Mouse (Mus musculus): Measurements from ENCODE around the gene Atp2b4. TPM values are rescaled to one million over a fixed set of nuclear protein-coding genes. Genes with fewer than 3 reads are reported as not detected.

The Atp2b4 gene
- polyA plus RNA-seq, 1 experiment, result 11.3 TPM

- Histone ChIP-seq H3K4me1 (ENCODE audit: control insufficient read depth, insufficient read depth, low read length) (no peaks in the 10 kb centered on the region; the same call in 1 of the 2 replicates), H3K4me3 (replicated peaks; ENCODE audit: extremely low read depth, low read depth, low read length) (no peak overlapping the region)
- DNase-seq, result no peak
- 64% methylated on average over 3 of the region's 3 CpGs for WGBS
- TF ChIP-seq CTCF (IDR thresholded peaks at IDR 0.05; ENCODE audit: insufficient read depth, low read length), result no peak
- no peak for TF ChIP-seq POLR2A (IDR thresholded peaks at IDR 0.05; ENCODE audit: borderline replicate concordance, extremely low read depth, low read depth, low read length)
Measured at GRCm38 (mm10) chr1:133784621-133785020, 16.2 kb downstream of the Atp2b4 start.

DNA sequence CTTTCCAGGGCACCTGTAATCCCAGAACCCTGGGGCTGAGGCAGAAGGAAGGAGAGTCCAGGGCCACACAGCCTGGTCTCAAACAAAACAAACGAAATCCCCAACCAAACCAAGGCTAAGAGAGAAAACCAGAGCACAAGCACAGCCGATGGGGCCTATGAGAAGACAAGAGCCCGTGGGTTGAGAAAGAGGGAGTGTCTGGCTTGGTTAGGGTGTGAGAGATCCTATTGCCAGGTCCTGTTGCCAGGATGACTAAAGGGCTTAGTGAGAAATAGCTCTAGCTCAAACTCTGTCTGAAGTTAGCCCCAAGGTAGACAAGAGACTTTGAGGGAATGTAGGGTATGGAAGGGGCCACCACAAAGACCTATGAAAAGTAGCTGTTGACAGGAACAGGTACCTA is 19.3 kb downstream of the Atp2b4 start:
- TF ChIP-seq CTCF (IDR thresholded peaks at IDR 0.05; ENCODE audit: insufficient read depth, low read length) (no peak), POLR2A (IDR thresholded peaks at IDR 0.05; ENCODE audit: borderline replicate concordance, extremely low read depth, low read depth, low read length) (no peak)
- 37% methylated on average over 3 of the region's 3 CpGs for WGBS
- no peak overlapping the region for H3K4me3 ChIP-seq (replicated peaks; ENCODE audit: extremely low read depth, low read depth, low read length)
- no peaks in the 10 kb centered on the region; the same call in 1 of the 2 replicates for H3K4me1 ChIP-seq (ENCODE audit: control insufficient read depth, insufficient read depth, low read length)
- no peak for DNase-seq

DNA sequence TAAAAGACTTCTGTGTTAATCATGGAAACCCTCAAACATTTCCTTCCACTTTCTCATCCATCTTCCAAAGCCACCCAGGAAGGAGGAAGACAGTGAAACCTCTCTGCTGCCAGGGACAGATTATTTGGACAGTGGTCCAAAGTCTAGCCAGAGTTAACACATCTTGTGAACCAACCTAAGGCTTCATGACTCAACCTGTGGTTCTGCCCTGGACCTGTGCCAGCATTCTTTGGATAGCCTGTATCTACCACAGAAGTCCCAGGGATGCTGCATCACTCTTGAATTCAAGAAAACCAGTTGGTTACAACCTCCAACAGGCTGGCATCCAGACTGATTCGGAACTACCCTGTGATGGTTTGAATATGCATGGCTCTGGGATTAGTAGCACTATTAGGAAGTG is 21.8 kb downstream of the Atp2b4 start:
- WGBS, result 79% methylated on average over 1 of the region's 1 CpGs

DNA sequence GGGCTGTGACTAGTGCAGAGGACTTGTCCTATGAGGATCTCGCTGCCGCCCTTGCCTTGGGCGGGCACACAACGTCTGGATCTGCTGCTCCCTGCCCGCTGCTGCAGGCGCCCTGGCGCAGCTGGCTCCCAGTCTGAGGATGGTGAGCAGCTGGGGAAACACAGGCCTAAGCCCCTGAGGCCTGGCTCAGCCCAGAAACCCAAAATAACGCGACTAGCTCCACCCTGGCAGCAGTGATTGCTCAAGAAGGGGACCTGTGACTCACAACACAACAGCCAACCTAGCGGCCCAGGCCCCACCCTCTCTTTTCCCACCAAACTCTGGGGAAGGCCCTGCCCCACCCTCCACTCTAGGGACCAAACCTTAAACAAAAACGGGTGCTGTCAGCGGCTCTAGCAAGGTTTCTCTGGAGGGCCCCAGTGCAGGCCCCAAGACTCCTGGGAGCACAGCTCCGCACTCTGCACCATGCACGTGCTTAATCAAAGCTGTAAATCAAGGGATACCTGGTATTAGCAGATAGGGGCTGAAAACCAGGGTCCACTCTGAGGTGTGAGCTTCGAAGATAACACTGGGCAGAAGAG is 23.1 kb downstream of the Atp2b4 start:
- TF ChIP-seq CTCF (IDR thresholded peaks at IDR 0.05; ENCODE audit: insufficient read depth, low read length) (no peak), POLR2A (IDR thresholded peaks at IDR 0.05; ENCODE audit: borderline replicate concordance, extremely low read depth, low read depth, low read length) (no peak)
- H3K4me3 ChIP-seq (replicated peaks; ENCODE audit: extremely low read depth, low read depth, low read length), result no peak overlapping the region
- 69% methylated on average over 15 of the region's 15 CpGs for WGBS
- H3K4me1 ChIP-seq (ENCODE audit: control insufficient read depth, insufficient read depth, low read length), result no peaks in the 10 kb centered on the region; the same call in 1 of the 2 replicates
- no peak for DNase-seq

More for the DNA sequence above, 21.8 kb downstream of the Atp2b4 start:
- TF ChIP-seq POLR2A (IDR thresholded peaks at IDR 0.05; ENCODE audit: borderline replicate concordance, extremely low read depth, low read depth, low read length) (no peak), CTCF (IDR thresholded peaks at IDR 0.05; ENCODE audit: insufficient read depth, low read length) (no peak)
- Histone ChIP-seq H3K4me3 (replicated peaks; ENCODE audit: extremely low read depth, low read depth, low read length) (no peak overlapping the region), H3K4me1 (ENCODE audit: control insufficient read depth, insufficient read depth, low read length) (no peaks in the 10 kb centered on the region; the same call in 1 of the 2 replicates)
- no peak for DNase-seq

- TF ChIP-seq CTCF (IDR thresholded peaks at IDR 0.05; ENCODE audit: insufficient read depth, low read length), result no peak
- TF ChIP-seq POLR2A (IDR thresholded peaks at IDR 0.05; ENCODE audit: borderline replicate concordance, extremely low read depth, low read depth, low read length), result no peak
- DNase-seq, result no peak
- WGBS, result 43% methylated on average over 9 of the region's 9 CpGs
- Histone ChIP-seq H3K4me1 (ENCODE audit: control insufficient read depth, insufficient read depth, low read length) (no peaks in the 10 kb centered on the region; the same call in 1 of the 2 replicates), H3K4me3 (replicated peaks; ENCODE audit: extremely low read depth, low read depth, low read length) (no peak overlapping the region)
Measured at GRCm38 (mm10) chr1:133772553-133772952, 28.3 kb downstream of the Atp2b4 start.

- WGBS, result 58% methylated on average over 10 of the region's 10 CpGs
- TF ChIP-seq POLR2A (IDR thresholded peaks at IDR 0.05; ENCODE audit: borderline replicate concordance, extremely low read depth, low read depth, low read length), result no peak
- TF ChIP-seq CTCF (IDR thresholded peaks at IDR 0.05; ENCODE audit: insufficient read depth, low read length), result no peak
- DNase-seq, result no peak
- no peak overlapping the region for H3K4me3 ChIP-seq (replicated peaks; ENCODE audit: extremely low read depth, low read depth, low read length)
- H3K4me1 ChIP-seq (ENCODE audit: control insufficient read depth, insufficient read depth, low read length), result no peaks in the 10 kb centered on the region; the same call in 1 of the 2 replicates
Measured at GRCm38 (mm10) chr1:133771831-133772399, 28.9 kb downstream of the Atp2b4 start.

DNA sequence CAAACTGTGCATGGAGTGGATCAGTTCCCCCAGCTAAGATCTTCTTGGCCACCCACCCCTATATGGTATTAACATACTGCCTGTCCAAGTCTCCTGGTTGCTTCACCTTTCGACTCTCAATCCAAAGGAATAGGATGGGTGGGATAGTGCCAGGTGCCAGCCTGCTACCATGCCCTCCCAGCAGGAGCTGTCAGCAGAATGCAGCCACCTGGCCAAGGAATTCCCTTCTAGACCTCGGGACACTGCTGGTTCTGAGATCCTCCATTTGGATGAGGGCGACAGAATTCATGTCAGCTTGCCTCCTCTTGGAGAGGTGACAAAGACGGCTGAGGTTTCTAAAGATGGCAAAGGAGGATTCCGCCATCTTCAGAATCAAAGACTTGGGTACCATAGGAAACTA is 32.8 kb downstream of the Atp2b4 start:
- Histone ChIP-seq H3K4me1 (ENCODE audit: control insufficient read depth, insufficient read depth, low read length) (no peaks in the 10 kb centered on the region; the same call in 1 of the 2 replicates), H3K4me3 (replicated peaks; ENCODE audit: extremely low read depth, low read depth, low read length) (no peak overlapping the region)
- WGBS, result 76% methylated on average over 5 of the region's 5 CpGs
- no peak for TF ChIP-seq CTCF (IDR thresholded peaks at IDR 0.05; ENCODE audit: insufficient read depth, low read length)
- TF ChIP-seq POLR2A (IDR thresholded peaks at IDR 0.05; ENCODE audit: borderline replicate concordance, extremely low read depth, low read depth, low read length), result no peak
- no peak for DNase-seq

DNA sequence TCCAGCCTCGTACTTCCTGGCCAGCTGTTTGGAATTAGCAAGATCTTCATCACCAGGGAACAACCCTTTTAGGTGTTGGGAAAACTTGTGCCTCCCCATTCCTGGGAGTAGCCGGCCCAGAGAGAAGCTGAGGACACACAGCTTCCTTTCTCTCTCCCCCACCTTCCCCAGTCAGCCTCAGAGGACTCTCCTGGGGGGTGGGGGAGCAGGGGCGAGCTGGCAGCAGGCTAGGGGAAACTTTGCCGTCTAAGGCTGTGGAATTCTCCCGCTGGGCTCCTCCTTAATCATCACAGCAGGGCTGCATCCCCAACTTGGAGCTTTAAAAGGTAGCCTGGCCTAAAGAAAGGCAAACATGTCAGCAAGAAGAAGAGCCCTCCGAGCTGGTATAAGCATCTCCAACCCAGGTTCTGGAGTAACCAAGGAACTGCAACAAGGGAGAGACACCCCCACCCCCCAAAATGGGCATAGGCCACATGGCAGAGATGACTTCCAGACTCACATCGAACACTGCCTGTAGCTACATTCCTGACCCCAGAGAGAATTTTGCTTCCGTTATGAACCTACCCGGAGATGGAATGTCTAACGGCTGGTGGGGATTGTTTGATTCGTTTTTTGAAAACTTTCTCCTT is 33.8 kb downstream of the Atp2b4 start:
- no peak for DNase-seq
- H3K4me1 ChIP-seq (ENCODE audit: control insufficient read depth, insufficient read depth, low read length), result no peaks in the 10 kb centered on the region; the same call in 1 of the 2 replicates
- 42% methylated on average over 11 of the region's 11 CpGs for WGBS
- no peak overlapping the region for H3K4me3 ChIP-seq (replicated peaks; ENCODE audit: extremely low read depth, low read depth, low read length)
- TF ChIP-seq CTCF (IDR thresholded peaks at IDR 0.05; ENCODE audit: insufficient read depth, low read length) (no peak), POLR2A (IDR thresholded peaks at IDR 0.05; ENCODE audit: borderline replicate concordance, extremely low read depth, low read depth, low read length) (no peak)

GRCm38 (mm10) chr1:133765376-133765775 is 35.5 kb downstream of the Atp2b4 start:
- Histone ChIP-seq H3K4me3 (replicated peaks; ENCODE audit: extremely low read depth, low read depth, low read length) (no peak overlapping the region), H3K4me1 (ENCODE audit: control insufficient read depth, insufficient read depth, low read length) (no peaks in the 10 kb centered on the region; the same call in 1 of the 2 replicates)
- 71% methylated on average over 4 of the region's 4 CpGs for WGBS
- no peak for DNase-seq
- no peak for TF ChIP-seq POLR2A (IDR thresholded peaks at IDR 0.05; ENCODE audit: borderline replicate concordance, extremely low read depth, low read depth, low read length)
- no peak for TF ChIP-seq CTCF (IDR thresholded peaks at IDR 0.05; ENCODE audit: insufficient read depth, low read length)

Data from lung, adult 2 months (tissue).